Mouse (Mus musculus) erythroblast, embryonic 14.5 days (primary cell): ENCODE results near the gene Gm17606.

Source experiments
- GATA1 ChIP-seq: IDR thresholded peaks from 2 replicates; pipeline ENCODE4 v1.6.1; 2012; ENCODE audit warnings: low read length, inconsistent platforms, mixed read lengths
- TAL1 ChIP-seq: IDR thresholded peaks from 3 replicates; pipeline ENCODE4 v1.6.1; 2012; ENCODE audit warnings: low read length, inconsistent platforms, mixed read lengths

DNA sequence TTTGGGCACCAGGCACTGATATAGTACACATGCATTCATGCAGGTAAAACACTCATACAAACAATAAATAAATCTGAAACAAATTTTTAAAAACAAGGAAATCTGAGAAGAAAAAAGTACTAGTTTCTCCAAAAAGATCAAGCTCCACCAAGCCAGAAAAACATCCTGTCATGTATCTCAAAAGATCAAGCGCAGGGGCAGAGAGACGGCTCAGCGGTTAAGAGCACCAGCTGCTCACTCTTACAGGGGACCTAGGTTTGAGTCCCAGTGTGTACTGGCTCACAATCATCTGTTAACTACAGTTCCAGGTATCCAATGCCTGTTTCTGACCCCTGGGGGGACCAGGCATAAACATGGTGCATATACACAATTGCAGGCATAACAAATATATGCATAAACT, 41.6 kb downstream of the Gm17606 start:
- TF ChIP-seq GATA1 (no peak), TAL1 (no peak)
